Mouse (Mus musculus) intestine, postnatal 0 days (tissue): Measurements from ENCODE around the gene Gatad2a. TPM values are rescaled to one million over a fixed set of nuclear protein-coding genes. Genes with fewer than 3 reads are reported as not detected.

ENCODE experiments used
- ATAC-seq: fragments of 200-750 bp; cut with Nextera tagmentation; 2 replicates; pipeline ENCODE4 v1.8.0; 2017; ENCODE audit warnings: mild to moderate bottlenecking, moderate TSS enrichment, moderate library complexity
- H3K27ac ChIP-seq: fragments of 300-500 bp; sonication (generic); 2 replicates; pipeline ENCODE4 v1.5.1; 2014; ENCODE audit warnings: mild to moderate bottlenecking, low read depth, low read length, moderate library complexity
- H3K27me3 ChIP-seq: fragments of 300-500 bp; sonication (generic); replicated peaks from 2 replicates; pipeline ENCODE4 v1.6.1; 2014; ENCODE audit warnings: low read length, mixed read lengths; ENCODE audit not compliant: control insufficient read depth, insufficient read depth
- H3K36me3 ChIP-seq: fragments of 300-500 bp; sonication (generic); 2 replicates; pipeline ENCODE4 v1.6.1; 2014; ENCODE audit warnings: mild to moderate bottlenecking, moderate library complexity; ENCODE audit not compliant: control insufficient read depth, insufficient read depth
- H3K4me1 ChIP-seq: fragments of 300-500 bp; sonication (generic); replicated peaks from 2 replicates; pipeline ENCODE4 v1.6.1; 2014; ENCODE audit warnings: antibody characterized with exemption, low read length, mixed read lengths; ENCODE audit not compliant: control insufficient read depth, insufficient read depth
- H3K4me2 ChIP-seq: fragments of 300-500 bp; sonication (generic); replicated peaks from 2 replicates; pipeline ENCODE4 v1.6.1; 2014; ENCODE audit warnings: low read depth, mild to moderate bottlenecking, moderate library complexity
- H3K4me3 ChIP-seq: fragments of 300-500 bp; sonication (generic); 2 replicates; pipeline ENCODE4 v1.5.1; 2014; ENCODE audit warnings: low read depth, low read length
- H3K9ac ChIP-seq: fragments of 300-500 bp; sonication (generic); 2 replicates; pipeline ENCODE4 v1.6.1; 2014; ENCODE audit warnings: mild to moderate bottlenecking, low read depth, low read length
- H3K9me3 ChIP-seq: fragments of 300-500 bp; sonication (generic); 2 replicates; pipeline ENCODE4 v1.6.1; 2016; ENCODE audit warnings: mixed run types; ENCODE audit not compliant: control insufficient read depth
- CTCF ChIP-seq: sonication (generic); IDR thresholded peaks from 2 replicates; pipeline ENCODE4 v1.5.1; 2016; ENCODE audit warnings: low read depth, mild to moderate bottlenecking, control low read depth, antibody characterized with exemption, moderate library complexity
- WGBS: fragments of 180-500 bp; shearing (Covaris S2); extraction: QIAGEN DNeasy Blood & Tissue Kit; methylation state at CpG from one replicate; pipeline ENCODE4 v1.1.7; 2014; 5-methylcytosine and 5-hydroxymethylcytosine counted together
- polyA plus RNA-seq: library from polyadenylated mRNA; unstranded; fragments of >200 nt; fragmentation: Nextera tagmentation; extraction: Ambion mirVana; gene quantifications from 2 replicates; pipeline ENCODE4 v1.2.1, GENCODE M21; 2015

The Gatad2a gene
- polyA plus RNA-seq, 1 experiment from 2014 or later, result 42.6 TPM

- Histone ChIP-seq H3K27ac (peak overlapping the region; percentile 79), H3K27me3 (no peaks in the 10 kb centered on the region), H3K4me2 (peak overlapping the region; percentile 82), H3K4me1 (peaks cover 3% of the 10 kb centered on the region; the same call in 1 of the 2 replicates), H3K36me3 (peaks cover 13% of the 10 kb centered on the region), H3K9ac (peak overlapping the region; percentile 51), H3K9me3 (no peaks in the 10 kb centered on the region), H3K4me3 (peak overlapping the region; percentile 75)
- no peak for TF ChIP-seq CTCF
- peak; percentile 82 for ATAC-seq
- under 1% methylated on average over 45 of the region's 45 CpGs for WGBS
Measured at GRCm38 (mm10) chr8:69903063-69903542, 93.1 kb downstream of the Gatad2a start.

- peak within 1 kb of the TSS; percentile 75 for H3K4me3 ChIP-seq
- peaks cover 3% of the 10 kb centered on the region; the same call in 1 of the 2 replicates for H3K4me1 ChIP-seq
- peak; percentile 32 for ATAC-seq
- H3K9ac ChIP-seq, result peak within 1 kb of the TSS; percentile 67
- H3K9me3 ChIP-seq, result no peaks in the 10 kb centered on the region
- 5% methylated on average over 89 of the region's 89 CpGs for WGBS
- peak; percentile 39; the same call in 1 of the 2 replicates for TF ChIP-seq CTCF
- peak within 1 kb of the TSS; percentile 79 for H3K27ac ChIP-seq
- no peaks in the 10 kb centered on the region for H3K27me3 ChIP-seq
- H3K4me2 ChIP-seq, result peak within 1 kb of the TSS; percentile 82
- H3K36me3 ChIP-seq, result peaks cover 7% of the 10 kb centered on the region; the same call in 1 of the 2 replicates
Measured at GRCm38 (mm10) chr8:69902163-69903062, 93.8 kb downstream of the Gatad2a start, which contains the start of the genes Tssk6, Ndufa13 and Yjefn3. Gene Tssk6, plus strand, starts transcription at chr8:69902184. Gene Ndufa13, minus strand, starts transcription at chr8:69902558. Gene Yjefn3, minus strand, starts transcription at chr8:69902712.

DNA sequence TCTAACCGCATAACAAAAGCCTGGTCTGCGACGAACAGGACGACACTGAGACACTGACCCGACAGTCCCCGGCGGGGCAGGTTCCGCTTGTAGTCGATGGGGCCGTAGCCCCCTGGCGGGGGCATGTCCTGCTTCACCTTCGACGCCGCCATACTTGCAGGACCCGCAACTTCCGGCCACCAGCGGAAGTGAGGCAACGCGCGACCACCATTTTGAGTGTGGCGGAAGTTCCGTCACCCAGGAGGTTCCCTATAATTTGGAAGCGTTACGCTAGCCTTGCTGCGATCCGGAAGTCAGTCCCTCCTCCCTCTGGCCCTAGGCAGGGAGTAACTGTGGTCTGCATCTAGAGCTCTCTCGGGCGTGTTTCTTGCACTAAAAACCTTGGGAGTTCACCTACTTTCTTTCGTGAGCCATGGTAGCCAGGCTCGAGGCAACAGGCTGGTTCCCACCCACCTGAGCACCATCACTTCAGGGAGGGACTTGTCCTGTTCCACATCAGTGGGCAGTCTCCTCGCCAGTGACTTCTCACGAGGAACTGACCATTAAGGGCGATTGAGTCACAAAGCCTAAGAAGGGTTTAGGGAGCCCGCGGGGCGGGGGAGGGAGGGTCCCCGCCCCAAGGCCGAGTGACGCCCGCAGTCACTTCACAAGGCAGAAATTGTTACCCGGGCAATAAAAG is 94.6 kb downstream of the Gatad2a start:
- WGBS, result 1% methylated on average over 41 of the region's 41 CpGs
- Histone ChIP-seq H3K27ac (peak overlapping the region; percentile 79), H3K9me3 (no peaks in the 10 kb centered on the region), H3K4me2 (peak overlapping the region; percentile 82), H3K27me3 (no peaks in the 10 kb centered on the region), H3K4me1 (peaks cover 5% of the 10 kb centered on the region; the same call in 1 of the 2 replicates), H3K9ac (peak overlapping the region; percentile 67), H3K4me3 (peak overlapping the region; percentile 75), H3K36me3 (peaks cover 5% of the 10 kb centered on the region; the same call in 1 of the 2 replicates)
- ATAC-seq, result peak; percentile 68
- peak; percentile 79 for TF ChIP-seq CTCF

GRCm38 (mm10) chr8:69900895-69901451 is 95.2 kb downstream of the Gatad2a start:
- Histone ChIP-seq H3K4me1 (peaks cover 5% of the 10 kb centered on the region; the same call in 1 of the 2 replicates), H3K9ac (peak overlapping the region; percentile 67), H3K36me3 (peaks cover 5% of the 10 kb centered on the region; the same call in 1 of the 2 replicates), H3K4me3 (peak overlapping the region; percentile 75), H3K27me3 (no peaks in the 10 kb centered on the region), H3K27ac (peak overlapping the region; percentile 79), H3K9me3 (no peaks in the 10 kb centered on the region), H3K4me2 (peak overlapping the region; percentile 82)
- WGBS, result 18% methylated on average over 12 of the region's 12 CpGs
- TF ChIP-seq CTCF, result no peak
- peak; percentile 18; the same call in 1 of the 2 replicates for ATAC-seq

DNA sequence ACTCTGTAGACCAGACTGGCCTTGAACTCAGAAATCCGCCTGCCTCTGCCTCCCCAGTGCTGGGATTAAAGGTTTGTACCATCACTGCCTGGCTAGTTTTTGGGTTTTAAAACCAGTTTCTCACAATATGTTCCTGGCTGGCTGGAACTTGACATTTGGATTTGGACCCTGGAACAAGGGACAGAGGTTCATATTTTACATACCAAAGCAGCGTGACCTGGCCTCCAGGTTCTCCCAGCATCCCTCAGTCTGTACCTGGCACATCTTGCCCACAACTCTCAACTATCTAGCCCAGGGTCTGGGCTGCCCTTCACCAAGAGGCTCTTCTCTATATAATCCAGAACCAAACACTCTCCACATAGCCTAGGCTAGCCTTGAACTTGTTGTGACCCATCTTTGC is 96.3 kb downstream of the Gatad2a start:
- no peak for ATAC-seq
- H3K9me3 ChIP-seq, result no peaks in the 10 kb centered on the region
- H3K36me3 ChIP-seq, result peaks cover 7% of the 10 kb centered on the region; the same call in 1 of the 2 replicates
- H3K27ac ChIP-seq, result no peak overlapping the region
- H3K4me3 ChIP-seq, result no peak overlapping the region
- TF ChIP-seq CTCF, result no peak
- 90% methylated on average over 2 of the region's 2 CpGs for WGBS
- H3K4me1 ChIP-seq, result peaks cover 5% of the 10 kb centered on the region; the same call in 1 of the 2 replicates
- H3K4me2 ChIP-seq, result peak overlapping the region; percentile 82; the same call in 1 of the 2 replicates
- no peak overlapping the region for H3K9ac ChIP-seq
- no peaks in the 10 kb centered on the region for H3K27me3 ChIP-seq
